Mouse (Mus musculus) embryonic facial prominence, embryonic 14.5 days (tissue): ENCODE results near the gene Men1. TPM values are rescaled to one million over a fixed set of nuclear protein-coding genes. Genes with fewer than 3 reads are reported as not detected.
"Not testable (repeated sequence)": the region's sequence is repeated elsewhere in the genome, so short reads cannot be mapped to it uniquely, and the experiment has no call there.

Experiments used
- ATAC-seq: fragments of 200-750 bp; cut with Nextera tagmentation; 2 replicates; pipeline ENCODE4 v1.8.0; 2017; ENCODE audit warnings: low read depth, moderate number of reproducible peaks, moderate TSS enrichment
- DNase-seq: peaks from one replicate; pipeline ENCODE4 v3.0.0-alpha.2; 2015; ENCODE audit warnings: low spot score
- H3K27ac ChIP-seq: fragments of 300-500 bp; sonication (generic); replicated peaks from 2 replicates; pipeline ENCODE4 v1.5.1; 2014; ENCODE audit warnings: low read depth, mild to moderate bottlenecking, low read length, moderate library complexity
- H3K27me3 ChIP-seq: fragments of 300-500 bp; sonication (generic); replicated peaks from 2 replicates; pipeline ENCODE4 v1.6.1; 2014; ENCODE audit warnings: low read length; ENCODE audit not compliant: control insufficient read depth, insufficient read depth
- H3K36me3 ChIP-seq: fragments of 300-500 bp; sonication (generic); 2 replicates; pipeline ENCODE4 v1.6.1; 2014; ENCODE audit warnings: low read length, mixed read lengths; ENCODE audit not compliant: control insufficient read depth, insufficient read depth
- H3K4me1 ChIP-seq: fragments of 300-500 bp; sonication (generic); 2 replicates; pipeline ENCODE4 v1.6.1; 2014; ENCODE audit warnings: antibody characterized with exemption, low read length; ENCODE audit not compliant: control insufficient read depth, insufficient read depth
- H3K4me2 ChIP-seq: fragments of 300-500 bp; sonication (generic); 2 replicates; pipeline ENCODE4 v1.6.1; 2014; ENCODE audit warnings: low read depth, mild to moderate bottlenecking, low read length, moderate library complexity, mixed read lengths
- H3K4me3 ChIP-seq: fragments of 300-500 bp; sonication (generic); 2 replicates; pipeline ENCODE4 v1.5.1; 2014; ENCODE audit warnings: low read depth, mild to moderate bottlenecking, low read length
- H3K9ac ChIP-seq: fragments of 300-500 bp; sonication (generic); 2 replicates; pipeline ENCODE4 v1.6.1; 2014; ENCODE audit warnings: low read depth, mild to moderate bottlenecking, low read length, moderate library complexity, mixed read lengths
- H3K9me3 ChIP-seq: fragments of 300-500 bp; sonication (generic); 2 replicates; pipeline ENCODE4 v1.6.1; 2016; ENCODE audit warnings: low read length; ENCODE audit not compliant: control insufficient read depth
- WGBS: fragments of 180-500 bp; shearing (Covaris S2); extraction: QIAGEN DNeasy Blood & Tissue Kit; methylation state at CpG from one replicate; pipeline ENCODE4 v1.1.7; 2014; 5-methylcytosine and 5-hydroxymethylcytosine counted together
- polyA plus RNA-seq: library from polyadenylated mRNA; unstranded; fragments of >200 nt; fragmentation: Nextera tagmentation; extraction: Ambion mirVana; gene quantifications from 2 replicates; pipeline ENCODE4 v1.2.1, GENCODE M21; 2014

Men1 gene
- polyA plus RNA-seq, 1 experiment from 2014 or later, result 54.2 TPM

- Histone ChIP-seq H3K27ac (no peak overlapping the region), H3K9me3 (no peaks in the 10 kb centered on the region), H3K4me2 (no peak overlapping the region), H3K4me1 (no peaks in the 10 kb centered on the region), H3K9ac (no peak overlapping the region), H3K36me3 (peaks cover 46% of the 10 kb centered on the region), H3K4me3 (no peak overlapping the region), H3K27me3 (no peaks in the 10 kb centered on the region)
- 77% methylated on average over 5 of the region's 5 CpGs for WGBS
- no peak for DNase-seq
- no peak for ATAC-seq
Measured at GRCm38 (mm10) chr19:6310181-6310580, 24.6 kb upstream of the Men1 start.

- 82% methylated on average over 3 of the region's 3 CpGs for WGBS
- DNase-seq, H3K4me2 ChIP-seq, H3K9ac ChIP-seq, H3K4me3 ChIP-seq, H3K9me3 ChIP-seq, H3K27me3 ChIP-seq, H3K27ac ChIP-seq, ATAC-seq, H3K4me1 ChIP-seq: not testable (repeated sequence)
- peaks cover 61% of the 10 kb centered on the region for H3K36me3 ChIP-seq
Measured at GRCm38 (mm10) chr19:6311783-6312182, 23.0 kb upstream of the Men1 start.

- no peaks in the 10 kb centered on the region for H3K27me3 ChIP-seq
- peaks cover 71% of the 10 kb centered on the region for H3K36me3 ChIP-seq
- no peak overlapping the region for H3K4me2 ChIP-seq
- DNase-seq (no peak), ATAC-seq (no peak)
- no peak overlapping the region for H3K4me3 ChIP-seq
- H3K9me3 ChIP-seq, result no peaks in the 10 kb centered on the region
- no peak overlapping the region for H3K9ac ChIP-seq
- H3K27ac ChIP-seq, result no peak overlapping the region
- 91% methylated on average over 8 of the region's 8 CpGs for WGBS
- no peaks in the 10 kb centered on the region for H3K4me1 ChIP-seq
Measured at GRCm38 (mm10) chr19:6313796-6314195, 21.0 kb upstream of the Men1 start.

- H3K36me3 ChIP-seq, result peaks cover 77% of the 10 kb centered on the region
Measured at GRCm38 (mm10) chr19:6314513-6314912, 20.3 kb upstream of the Men1 start.

GRCm38 (mm10) chr19:6315573-6315972 is 19.2 kb upstream of the Men1 start:
- Histone ChIP-seq H3K9ac (no peak overlapping the region), H3K27ac (no peak overlapping the region), H3K36me3 (peaks cover 81% of the 10 kb centered on the region)

More at GRCm38 (mm10) chr19:6314513-6314912, 20.3 kb upstream of the Men1 start:
- Histone ChIP-seq H3K9ac (no peak overlapping the region), H3K27ac (no peak overlapping the region), H3K4me1 (no peaks in the 10 kb centered on the region), H3K4me3 (no peak overlapping the region), H3K9me3 (no peaks in the 10 kb centered on the region), H3K4me2 (no peak overlapping the region), H3K27me3 (no peaks in the 10 kb centered on the region)
- WGBS, result 68% methylated on average over 8 of the region's 8 CpGs
- ATAC-seq (no peak), DNase-seq (no peak)

GRCm38 (mm10) chr19:6318145-6318544 is 16.6 kb upstream of the Men1 start:
- no peak overlapping the region for H3K4me2 ChIP-seq
- H3K27me3 ChIP-seq, result no peaks in the 10 kb centered on the region
- H3K9ac ChIP-seq, result no peak overlapping the region
- H3K36me3 ChIP-seq, result peaks cover 77% of the 10 kb centered on the region
- WGBS, result 91% methylated on average over 12 of the region's 12 CpGs
- DNase-seq (no peak), ATAC-seq (no peak)
- H3K4me3 ChIP-seq, result no peak overlapping the region
- H3K9me3 ChIP-seq, result no peaks in the 10 kb centered on the region
- H3K4me1 ChIP-seq, result no peaks in the 10 kb centered on the region
- no peak overlapping the region for H3K27ac ChIP-seq

More at GRCm38 (mm10) chr19:6315573-6315972, 19.2 kb upstream of the Men1 start:
- 73% methylated on average over 13 of the region's 14 CpGs for WGBS
- Histone ChIP-seq H3K4me3 (no peak overlapping the region), H3K4me1 (no peaks in the 10 kb centered on the region), H3K4me2 (no peak overlapping the region), H3K27me3 (no peaks in the 10 kb centered on the region), H3K9me3 (no peaks in the 10 kb centered on the region)
- DNase-seq (no peak), ATAC-seq (no peak)

- H3K9ac ChIP-seq, result no peak overlapping the region
- peak; percentile 27; the same call in 1 of the 2 replicates for ATAC-seq
- no peaks in the 10 kb centered on the region for H3K4me1 ChIP-seq
- 80% methylated on average over 8 of the region's 8 CpGs for WGBS
- H3K4me2 ChIP-seq, result no peak overlapping the region
- no peak for DNase-seq
- no peaks in the 10 kb centered on the region for H3K9me3 ChIP-seq
- H3K4me3 ChIP-seq, result no peak overlapping the region
- peaks cover 63% of the 10 kb centered on the region for H3K36me3 ChIP-seq
- no peak overlapping the region for H3K27ac ChIP-seq
- no peaks in the 10 kb centered on the region for H3K27me3 ChIP-seq
Measured at GRCm38 (mm10) chr19:6321358-6321757, 13.4 kb upstream of the Men1 start.

- no peaks in the 10 kb centered on the region for H3K27me3 ChIP-seq
- H3K4me1 ChIP-seq, result no peaks in the 10 kb centered on the region
- H3K9ac ChIP-seq, result no peak overlapping the region
- no peak overlapping the region for H3K4me3 ChIP-seq
- 80% methylated on average over 33 of the region's 33 CpGs for WGBS
- H3K36me3 ChIP-seq, result peaks cover 58% of the 10 kb centered on the region
- ATAC-seq, result peak; percentile 48
- H3K4me2 ChIP-seq, result no peak overlapping the region
- DNase-seq, result peak; percentile 54
- no peak overlapping the region for H3K27ac ChIP-seq
- no peaks in the 10 kb centered on the region for H3K9me3 ChIP-seq
Measured at GRCm38 (mm10) chr19:6321786-6322621, 12.8 kb upstream of the Men1 start.

- Histone ChIP-seq H3K36me3 (peaks cover 40% of the 10 kb centered on the region), H3K4me3 (no peak overlapping the region), H3K4me1 (no peaks in the 10 kb centered on the region), H3K9ac (no peak overlapping the region), H3K27ac (no peak overlapping the region), H3K9me3 (no peaks in the 10 kb centered on the region), H3K27me3 (no peaks in the 10 kb centered on the region), H3K4me2 (no peak overlapping the region)
- ATAC-seq, result no peak
- no peak for DNase-seq
- 82% methylated on average over 9 of the region's 9 CpGs for WGBS
Measured at GRCm38 (mm10) chr19:6324751-6325150, 10.0 kb upstream of the Men1 start.
